Mouse (Mus musculus): ENCODE measurements at regions not wholly inside any gene's neighbourhood (a gene's known extent, or its start where the extent isn't known, plus 50 kb on each side); places are given as distances from the start of the nearest gene placed in this dataset.
"Not testable (repeated sequence)": the region's sequence is repeated elsewhere in the genome, so short reads cannot be mapped to it uniquely, and the experiment has no call there.

DNA sequence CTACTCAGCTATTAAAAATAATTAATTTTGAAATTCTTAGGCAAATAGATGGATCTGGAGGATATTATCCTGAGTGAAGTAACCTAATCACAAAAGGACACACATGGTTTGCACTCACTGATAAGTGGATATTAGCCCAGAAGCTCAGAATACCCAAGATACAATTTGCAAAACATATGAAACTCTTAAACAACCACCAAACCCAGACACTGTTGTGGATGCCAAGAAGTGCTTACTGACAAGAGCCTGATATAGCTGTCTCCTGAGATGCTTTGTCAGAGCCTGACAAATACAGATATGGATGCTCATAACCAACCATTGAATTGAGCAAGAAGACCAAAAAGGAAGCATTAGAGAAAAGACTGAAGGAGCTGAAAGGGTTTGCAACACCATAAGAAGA is 468.4 kb upstream of the Cdh12 start:
- DNase-seq (ENCODE audit: low spot score in 2 of 2), result not testable (repeated sequence)

DNA sequence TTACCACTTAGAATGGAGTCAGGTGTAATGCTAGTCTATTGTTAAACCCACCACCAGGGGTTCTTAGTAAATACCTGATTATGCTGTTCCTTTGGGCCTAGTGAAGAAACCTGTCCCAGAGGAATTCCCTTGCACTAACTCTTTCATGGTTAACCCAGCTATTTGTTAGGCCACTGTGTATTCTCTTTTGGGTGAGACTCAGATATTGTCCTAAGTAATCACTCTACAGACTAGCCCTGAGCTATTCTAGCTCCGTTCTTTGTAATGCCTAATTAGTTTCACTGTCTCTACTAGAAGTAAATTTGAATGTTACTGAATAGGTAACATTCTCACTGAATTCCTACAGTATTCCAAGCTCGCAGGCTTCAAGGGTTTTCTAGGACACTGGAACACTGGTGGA is 464.1 kb upstream of the Cdh12 start:
- not testable (repeated sequence) for DNase-seq (ENCODE audit: low spot score in 2 of 2)

DNA sequence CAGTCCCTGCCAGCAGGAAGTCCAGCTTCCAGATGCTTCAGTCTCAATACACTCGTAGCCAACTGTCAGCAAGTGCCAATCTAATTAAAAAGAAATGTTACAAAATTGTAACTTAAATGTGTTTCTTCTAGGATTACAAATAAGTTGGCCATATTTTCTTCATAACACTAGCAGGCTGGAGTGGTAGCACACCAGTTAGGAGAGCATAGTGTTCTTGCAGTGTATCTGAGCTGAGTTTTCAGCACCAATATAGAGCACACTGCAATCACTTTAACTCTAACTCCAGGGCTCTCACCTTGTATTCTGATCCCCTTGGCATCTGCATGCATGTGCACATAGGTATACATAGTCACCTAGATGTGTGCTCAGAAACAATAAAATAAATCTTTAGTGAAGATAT is 417.3 kb upstream of the Cdh12 start:
- DNase-seq (ENCODE audit: low spot score in 2 of 2), result no peak

DNA sequence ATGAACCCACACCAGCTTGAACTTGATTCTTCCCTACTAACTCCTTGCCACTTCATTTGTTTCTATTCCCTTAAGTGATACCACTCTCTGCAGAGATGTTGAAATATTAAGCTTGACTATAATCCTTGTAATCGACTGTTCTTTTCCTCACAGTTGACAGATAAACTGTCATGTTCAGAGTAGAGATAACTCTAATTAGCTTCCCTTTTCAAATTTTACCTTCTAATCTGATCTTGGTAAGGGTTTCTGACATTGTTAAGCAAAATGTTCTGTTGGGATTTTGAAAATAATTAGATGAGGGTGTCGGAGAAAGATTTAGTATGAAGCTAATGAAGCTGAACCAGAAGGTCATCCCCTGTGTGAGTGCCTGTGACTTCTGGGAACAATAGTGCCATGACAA is 414.7 kb upstream of the Cdh12 start:
- DNase-seq (ENCODE audit: low spot score in 2 of 2), result no peak

DNA sequence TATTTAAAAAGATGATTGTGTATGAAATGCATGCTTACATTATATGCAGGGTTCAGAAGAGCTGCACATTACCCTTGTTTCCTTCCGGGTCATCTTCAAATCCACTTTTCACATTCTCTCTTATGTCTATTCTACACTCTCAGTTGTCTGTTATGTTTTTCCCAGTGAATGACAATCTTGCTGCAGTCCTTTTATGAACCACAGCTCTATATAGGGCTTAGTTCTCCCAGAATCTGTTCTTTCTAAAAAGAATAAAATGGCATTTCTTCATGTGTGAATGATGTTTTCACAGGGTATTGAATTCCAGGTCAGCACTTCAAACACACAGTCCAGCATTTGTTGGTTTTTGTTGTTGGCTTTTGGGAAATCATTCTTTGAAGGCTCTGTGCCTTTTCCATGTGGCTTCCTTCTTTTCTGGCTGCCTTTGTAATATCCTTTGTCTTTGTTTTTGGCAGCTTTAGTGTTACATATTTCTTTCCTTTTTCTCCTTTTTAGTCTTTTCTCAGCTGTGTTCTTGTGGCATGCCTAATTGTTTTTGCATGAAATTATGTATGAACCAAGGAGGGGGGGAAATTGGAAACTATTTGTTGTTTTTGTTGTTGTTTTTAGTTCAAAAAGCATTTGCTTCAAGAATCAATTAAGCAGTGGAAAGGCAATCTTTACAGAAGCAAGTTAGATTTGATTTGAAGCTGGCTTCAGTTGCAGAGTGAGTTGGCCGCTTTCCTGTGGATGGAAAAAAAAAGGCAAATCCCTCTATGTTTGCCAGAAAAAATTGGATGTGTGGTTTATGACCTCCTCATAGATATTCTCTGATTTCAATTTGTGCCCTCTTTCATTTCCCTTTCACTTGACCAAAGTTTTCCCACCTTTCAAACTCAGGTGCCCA is 410.3 kb upstream of the Cdh12 start:
- DNase-seq (ENCODE audit: low spot score in 2 of 2), result no peak

DNA sequence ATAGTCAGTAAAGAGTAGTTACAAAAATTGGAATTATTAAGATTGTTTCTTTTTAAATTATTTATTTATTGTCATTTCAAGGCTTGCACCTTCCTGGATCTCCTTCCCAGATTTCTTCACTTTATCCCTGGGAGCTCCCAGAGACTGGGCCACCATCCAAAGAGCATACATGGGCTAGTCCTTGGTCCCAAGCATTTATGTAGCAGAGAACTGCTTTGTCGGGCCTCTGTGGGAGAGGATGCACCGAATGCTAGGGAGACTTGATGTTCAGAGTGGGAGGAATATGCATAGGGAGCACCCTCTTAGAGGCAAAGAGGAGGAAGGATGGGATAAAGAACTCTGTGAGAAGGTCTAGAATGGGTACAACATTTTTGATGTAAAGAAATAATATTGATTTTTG is 409.0 kb upstream of the Cdh12 start:
- no peak for DNase-seq (ENCODE audit: low spot score in 2 of 2)

DNA sequence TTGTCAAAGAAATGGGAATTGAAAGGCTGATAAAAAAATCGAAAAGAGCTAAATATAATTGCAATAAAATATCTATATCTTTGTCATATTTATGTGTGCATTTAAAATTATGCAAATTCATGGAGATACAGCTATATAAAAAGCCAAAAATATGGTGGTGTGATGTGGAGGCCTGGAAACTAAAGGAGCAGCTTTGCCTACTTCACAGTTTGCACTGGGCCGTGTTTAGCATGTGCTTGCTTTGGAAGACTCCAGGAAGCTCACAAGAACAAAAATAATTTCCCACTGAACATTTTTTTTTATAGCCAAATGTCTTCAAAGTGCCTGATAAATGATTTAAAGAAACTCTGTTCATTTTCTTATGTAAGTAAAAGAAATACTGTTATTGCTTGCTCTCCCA is 364.1 kb upstream of the Cdh12 start:
- DNase-seq (ENCODE audit: low spot score in 2 of 2), result peak in 1 of 2 experiments; percentile 27

DNA sequence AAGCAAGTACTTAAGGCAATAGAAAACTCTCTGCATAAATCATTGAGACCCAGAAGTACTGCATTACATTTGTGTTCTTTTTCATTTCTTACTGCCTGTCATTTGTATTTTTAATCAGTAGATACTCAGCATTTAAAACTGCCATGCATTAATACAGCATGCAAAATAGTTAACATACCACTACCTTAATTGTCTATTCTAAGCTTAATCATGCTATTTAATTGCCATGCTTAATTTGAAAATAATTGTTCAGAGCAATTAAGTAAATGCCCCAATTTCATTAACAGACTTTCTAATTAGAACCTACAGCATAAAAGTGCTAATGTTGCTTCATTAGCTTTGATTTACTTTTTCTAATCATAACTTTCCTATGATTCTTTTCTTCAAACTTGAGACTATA is 359.3 kb upstream of the Cdh12 start:
- no peak for DNase-seq (ENCODE audit: low spot score in 2 of 2)

DNA sequence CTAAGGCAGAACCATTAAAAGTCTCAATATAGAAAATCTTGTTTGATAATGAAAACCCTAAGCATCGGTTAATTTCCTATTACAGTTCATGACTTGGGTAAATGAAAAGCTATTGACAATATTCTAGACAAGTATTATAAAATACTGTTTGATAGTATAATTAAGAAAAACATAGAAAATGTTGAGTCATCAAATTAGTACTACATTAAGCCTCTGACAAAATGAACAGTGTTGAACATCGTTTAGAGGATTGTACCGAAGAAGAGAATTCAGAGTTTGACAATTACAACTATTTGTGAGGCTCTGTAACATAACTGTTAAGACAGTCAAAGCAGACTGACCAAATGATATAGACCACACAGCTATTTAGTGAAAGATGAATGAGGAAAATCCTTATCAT is 358.5 kb upstream of the Cdh12 start:
- no peak for DNase-seq (ENCODE audit: low spot score in 2 of 2)

DNA sequence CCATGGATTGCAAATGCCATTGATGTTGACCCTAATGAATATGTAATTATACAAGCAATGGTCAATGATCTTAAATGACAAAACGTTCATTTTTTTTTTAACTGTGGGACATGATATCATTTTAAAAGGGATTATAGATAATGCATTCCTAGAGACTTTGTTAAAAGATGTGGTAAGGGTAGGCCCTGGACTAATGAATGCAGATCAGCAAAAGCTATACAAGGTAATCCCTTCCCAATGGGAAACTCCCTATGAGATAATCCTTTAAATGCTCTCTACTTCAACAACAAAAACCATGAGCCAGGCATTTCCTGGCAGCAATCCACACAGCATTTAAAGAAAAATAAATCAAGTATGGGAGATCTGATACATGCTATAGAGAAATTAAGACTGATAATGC is 353.3 kb upstream of the Cdh12 start:
- no peak for DNase-seq (ENCODE audit: low spot score in 2 of 2)

DNA sequence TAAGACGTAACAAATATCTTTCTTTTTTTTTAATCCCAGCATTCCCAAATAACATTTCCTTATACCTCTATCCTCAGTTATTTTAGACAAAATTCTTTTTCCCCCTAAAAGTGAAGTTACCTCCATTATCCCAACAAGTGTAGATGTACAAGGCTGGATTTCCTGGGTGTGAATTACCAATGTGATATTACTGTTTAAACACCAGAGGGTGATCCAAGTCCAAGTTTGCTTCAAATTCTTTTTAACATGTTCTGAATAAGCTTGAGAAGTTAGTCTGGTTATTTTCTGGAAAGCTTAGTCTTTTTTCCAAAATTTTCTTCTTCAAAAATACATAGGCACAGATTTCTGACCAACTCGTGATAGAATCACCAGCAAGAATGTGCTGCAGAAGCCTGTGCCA is 329.5 kb upstream of the Cdh12 start:
- DNase-seq (ENCODE audit: low spot score in 2 of 2), result no peak

DNA sequence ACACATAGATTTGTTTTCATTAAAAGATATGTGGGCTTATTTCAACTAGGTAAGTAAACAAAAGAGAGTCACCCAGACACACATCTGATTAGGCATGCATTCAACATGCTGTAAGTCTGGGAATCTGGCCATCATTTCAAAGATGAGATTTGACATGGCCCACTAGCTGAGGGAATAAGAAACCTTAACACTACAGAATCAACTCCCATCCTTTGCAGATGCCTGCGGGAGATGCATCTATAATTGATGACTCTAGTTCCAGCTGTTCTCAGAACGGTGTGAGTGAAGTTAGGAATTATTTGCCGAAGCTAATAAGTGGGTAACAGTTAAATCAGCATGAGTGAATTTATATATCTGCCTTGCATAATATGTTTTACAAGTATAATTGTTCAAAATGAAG is 325.5 kb upstream of the Cdh12 start:
- DNase-seq (ENCODE audit: low spot score in 2 of 2), result no peak

DNA sequence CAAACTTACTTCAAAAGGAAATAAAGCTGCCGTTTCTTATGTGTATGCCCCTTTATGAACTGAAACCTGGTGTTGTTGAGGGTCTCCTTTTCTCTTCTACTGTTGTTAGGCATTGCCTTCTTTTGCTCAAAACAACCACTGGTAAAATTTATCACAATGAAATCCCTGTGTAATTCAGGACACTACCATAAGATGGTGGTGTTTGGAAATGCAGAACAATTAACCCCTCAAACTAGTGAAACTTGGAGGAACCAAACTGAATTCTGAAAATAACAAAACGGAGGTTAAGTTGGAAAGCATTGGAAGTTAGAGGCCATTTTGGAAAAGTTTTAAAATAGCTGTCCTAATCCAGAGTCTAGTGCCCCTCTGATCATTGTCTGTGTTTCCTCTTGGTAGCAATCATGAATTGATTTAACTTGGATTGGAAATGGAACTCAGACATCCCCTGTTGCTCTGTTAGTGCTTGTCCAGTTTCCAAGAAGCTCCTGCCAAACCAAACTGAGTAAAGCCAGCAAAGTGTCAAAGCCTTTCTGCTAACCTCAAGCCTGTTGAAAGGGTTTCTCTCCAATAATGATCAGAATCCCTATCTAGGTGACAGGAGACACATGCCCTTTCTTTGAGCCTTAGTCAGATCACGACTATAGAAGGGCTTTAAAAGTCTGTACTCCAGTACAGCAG is 313.0 kb upstream of the Cdh12 start:
- no peak for DNase-seq (ENCODE audit: low spot score in 2 of 2)

DNA sequence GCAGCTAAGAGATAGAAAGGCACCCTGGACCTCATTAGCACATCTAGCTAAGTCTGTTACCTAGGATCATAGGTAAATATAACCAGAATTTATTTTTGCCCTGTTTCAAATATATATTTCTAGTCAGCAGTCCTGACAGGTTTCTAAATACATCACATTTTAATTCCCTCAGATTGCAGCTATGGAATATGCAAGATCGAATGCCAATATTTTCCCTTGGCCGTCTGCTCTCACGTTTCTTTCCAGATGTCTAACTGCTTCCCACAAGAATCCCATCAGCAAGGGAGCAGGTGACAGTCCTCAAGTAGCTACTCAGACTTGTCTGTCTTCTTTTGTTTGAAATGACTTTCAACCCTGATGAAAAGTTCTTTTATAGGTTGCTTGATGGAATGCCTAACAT is 297.2 kb upstream of the Cdh12 start:
- DNase-seq (ENCODE audit: low spot score in 2 of 2), result no peak
